ENCODE assay signal across 8 mouse cellular contexts in the genomic region with DNA sequence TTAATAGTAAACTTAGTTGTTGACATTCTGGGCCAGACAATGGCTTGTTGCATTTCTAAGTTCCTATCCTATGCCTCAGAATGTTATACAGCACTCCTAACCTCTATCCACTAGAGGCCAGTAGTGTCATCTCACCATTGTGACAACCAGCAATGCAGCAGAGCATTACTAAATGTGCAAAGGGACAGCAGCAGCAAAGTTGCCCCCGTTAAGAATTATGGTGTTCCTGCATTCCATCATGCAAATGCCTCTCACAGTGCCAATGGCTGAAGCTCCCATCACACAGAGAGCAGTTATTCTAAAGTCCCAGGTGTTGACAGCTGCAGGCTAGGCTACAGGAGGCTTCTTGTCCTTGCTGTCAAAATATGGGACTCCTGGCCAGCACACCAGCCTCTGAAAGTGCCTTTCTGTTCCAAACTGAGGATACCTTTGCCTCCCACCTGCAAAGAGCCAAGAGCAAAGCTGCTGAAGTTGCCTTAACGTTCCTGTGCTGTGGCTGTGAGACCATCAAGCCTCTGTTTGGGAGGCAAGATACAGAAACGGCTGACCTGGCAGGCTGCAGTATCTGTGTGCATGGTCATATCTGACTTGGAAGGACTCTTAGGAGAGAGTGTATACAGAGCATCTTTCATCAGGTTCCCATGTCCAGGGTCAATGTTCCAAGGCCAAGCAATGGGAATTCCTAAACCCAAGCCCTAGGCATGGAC.
A peak's percentile ranks its signal among the peaks of the same experiment; 100 is the strongest.
DNase-seq lines count a peak whose midpoint lies in the region; ATAC-seq and TF ChIP-seq lines count a peak whose summit lies in the region.

No protein-coding gene starts in this region.

- H3K9ac ChIP-seq in forebrain, embryonic 16.5 days (replicated peaks; ENCODE audit: low read depth, low read length): no peak overlapping the region
- H3K9ac ChIP-seq in MEL (ENCODE audit: control insufficient read depth, low read depth, low read length, poor library complexity, severe bottlenecking): no peak overlapping the region
- H3K9ac ChIP-seq in midbrain, embryonic 12.5 days (replicated peaks): no peak overlapping the region

- no peaks in the 10 kb centered on the region for H3K27me3 ChIP-seq in forebrain, embryonic 10.5 days (ENCODE audit: poor library complexity, severe bottlenecking)
- H3K27me3 ChIP-seq in forebrain, embryonic 16.5 days (replicated peaks; ENCODE audit: control insufficient read depth, insufficient read depth, low read length): no peaks in the 10 kb centered on the region
- peaks cover 2 to 4% of the 10 kb centered on the region in 2 experiments for H3K27me3 ChIP-seq in MEL (ENCODE audit: control insufficient read depth in 1 of 2, insufficient read depth in 2 of 2, low read length in 2 of 2)
- H3K27me3 ChIP-seq in midbrain, embryonic 12.5 days: no peaks in the 10 kb centered on the region

- WGBS in forebrain, embryonic 10.5 days: 55% methylated on average over 3 of the region's 3 CpGs
- WGBS in forebrain, embryonic 16.5 days: 42% methylated on average over 3 of the region's 3 CpGs
- WGBS in midbrain, embryonic 12.5 days: 48% methylated on average over 3 of the region's 3 CpGs

- H3K9me3 ChIP-seq in forebrain, embryonic 10.5 days: no peaks in the 10 kb centered on the region
- no peaks in the 10 kb centered on the region for H3K9me3 ChIP-seq in forebrain, embryonic 16.5 days (ENCODE audit: control insufficient read depth, low read length)
- no peaks in the 10 kb centered on the region for H3K9me3 ChIP-seq in MEL (replicated peaks; ENCODE audit: insufficient read depth, low read length)
- no peaks in the 10 kb centered on the region for H3K9me3 ChIP-seq in midbrain, embryonic 12.5 days

- H3K79me2 ChIP-seq in MEL (ENCODE audit: control insufficient read depth, insufficient read depth, low read length, poor library complexity): no peaks in the 10 kb centered on the region

- peaks cover 20% of the 10 kb centered on the region for H3K4me1 ChIP-seq in forebrain, embryonic 10.5 days
- peaks cover 10% of the 10 kb centered on the region for H3K4me1 ChIP-seq in forebrain, embryonic 16.5 days (replicated peaks; ENCODE audit: control insufficient read depth, insufficient read depth, low read length)
- H3K4me1 ChIP-seq in MEL (ENCODE audit: control insufficient read depth in 1 of 2, insufficient read depth in 2 of 2, low read length in 2 of 2): peaks cover 10 to 18% of the 10 kb centered on the region in 2 experiments
- peaks cover 12% of the 10 kb centered on the region for H3K4me1 ChIP-seq in midbrain, embryonic 12.5 days

- H3K27ac ChIP-seq in forebrain, embryonic 10.5 days: peak overlapping the region; percentile 65
- H3K27ac ChIP-seq in forebrain, embryonic 16.5 days (ENCODE audit: low read length): no peak overlapping the region
- peak overlapping the region; percentile 86 for H3K27ac ChIP-seq in MEL (ENCODE audit: control insufficient read depth, low read depth, low read length)
- peak overlapping the region; percentile 57 for H3K27ac ChIP-seq in midbrain, embryonic 12.5 days (replicated peaks)

- peak; percentile 84 for TF ChIP-seq RAD21 in MEL (IDR thresholded peaks at IDR 0.05; ENCODE audit: low read depth, low read length)

- TF ChIP-seq CTCF in MEL (IDR thresholded peaks at IDR 0.05 in 2 of 3, conservative IDR thresholded peaks at IDR 0.05 in 1 of 3; ENCODE audit: control insufficient read depth in 1 of 3, insufficient read depth in 1 of 3, low read depth in 2 of 3, low read length in 3 of 3, poor library complexity in 1 of 3, severe bottlenecking in 1 of 3): peak; percentile 49 to 82 (median 72)

- TF ChIP-seq POLR2A in MEL (IDR thresholded peaks at IDR 0.05; ENCODE audit: control insufficient read depth in 1 of 2, insufficient read depth in 1 of 2, low read depth in 1 of 2, low read length in 2 of 2, poor library complexity in 1 of 2): no peak

- ATAC-seq in forebrain, embryonic 16.5 days: no peak
- no peak for ATAC-seq in midbrain, embryonic 12.5 days (ENCODE audit: low FRiP score, low read depth)
- no peak for ATAC-seq in activated CD4-positive, CD25-positive, alpha-beta regulatory T cell, adult 4 months

- DNase-seq in forebrain, embryonic 10.5 days (ENCODE audit: extremely low spot score, low spot score): no peak
- DNase-seq in MEL (ENCODE audit: low read depth, low spot score): peak; percentile 75
- DNase-seq in embryo, embryonic 10 days (ENCODE audit: low spot score): peak; percentile 66
- peak; percentile 24 for DNase-seq in heart, postnatal 4 days
- no peak for DNase-seq in gastrocnemius, postnatal 36 days

- no peak overlapping the region for H3K4me2 ChIP-seq in forebrain, embryonic 16.5 days (ENCODE audit: low read length)
- H3K4me2 ChIP-seq in midbrain, embryonic 12.5 days (replicated peaks): no peak overlapping the region

- TF ChIP-seq EP300 in MEL (IDR thresholded peaks at IDR 0.05; ENCODE audit: low read depth in 1 of 2, low read length in 2 of 2): no peak

- H3K4me3 ChIP-seq in forebrain, embryonic 10.5 days: no peak overlapping the region
- H3K4me3 ChIP-seq in forebrain, embryonic 16.5 days (replicated peaks; ENCODE audit: low read length): no peak overlapping the region
- H3K4me3 ChIP-seq in MEL (ENCODE audit: control insufficient read depth in 1 of 2, insufficient read depth in 1 of 2, low read depth in 2 of 2, low read length in 2 of 2): peak overlapping the region in 1 of 2 experiments; percentile 33; a peak in 1 of 4 replicates
- H3K4me3 ChIP-seq in midbrain, embryonic 12.5 days: no peak overlapping the region

- H3K36me3 ChIP-seq in forebrain, embryonic 10.5 days (replicated peaks): no peaks in the 10 kb centered on the region
- H3K36me3 ChIP-seq in forebrain, embryonic 16.5 days (ENCODE audit: control insufficient read depth, insufficient read depth): no peaks in the 10 kb centered on the region
- H3K36me3 ChIP-seq in MEL (ENCODE audit: control insufficient read depth in 1 of 2, insufficient read depth in 2 of 2, low read length in 2 of 2): peaks cover 0 to 13% of the 10 kb centered on the region in 2 experiments; a peak in 2 of 4 replicates
- no peaks in the 10 kb centered on the region for H3K36me3 ChIP-seq in midbrain, embryonic 12.5 days

- intact Hi-C loops in gastrocnemius, postnatal 36 days (cut with DNase I): no loop called here

TF ChIP-seq in MEL, 35 proteins besides CTCF, POLR2A, EP300 and RAD21:
- no peak for TF ChIP-seq CHD2 (IDR thresholded peaks at IDR 0.05; ENCODE audit: low read length)
- TF ChIP-seq GABPA (IDR thresholded peaks at IDR 0.05; ENCODE audit: low read depth, low read length): 0 out of 2 replicates have a peak, but pooled peaks have one; percentile 32
- 0 out of 2 replicates have a peak, but pooled peaks have one; percentile 18 for TF ChIP-seq ETS1 (IDR thresholded peaks at IDR 0.05; ENCODE audit: low read depth, low read length)
- no peak for TF ChIP-seq BHLHE40 (IDR thresholded peaks at IDR 0.05; ENCODE audit: borderline replicate concordance, low read depth, low read length)
- 0 out of 2 replicates have a peak, but pooled peaks have one; percentile 29 for TF ChIP-seq MAX (IDR thresholded peaks at IDR 0.05; ENCODE audit: low read length)
- peak; percentile 39; the same call in 1 of the 2 replicates for TF ChIP-seq SIN3A (IDR thresholded peaks at IDR 0.05; ENCODE audit: low read length)
- TF ChIP-seq KAT2A (conservative IDR thresholded peaks at IDR 0.05; ENCODE audit: low read depth, low read length): no peak
- TF ChIP-seq ZC3H11A (IDR thresholded peaks at IDR 0.05; ENCODE audit: low read depth, low read length): peak; percentile 65
- peak; percentile 56; the same call in 1 of the 2 replicates for TF ChIP-seq TBP (IDR thresholded peaks at IDR 0.05; ENCODE audit: low read depth, low read length)
- peak; percentile 73 for TF ChIP-seq SMC3 (IDR thresholded peaks at IDR 0.05; ENCODE audit: low read depth, low read length)

Comparison
In these comparisons a context has a peak if more than half of its experiments do, and no peak if none do; other contexts are left out.
1. DNase-seq: peak in MEL (single experiment), embryo, embryonic 10 days (single experiment) and heart, postnatal 4 days (single experiment); none in forebrain, embryonic 10.5 days (single experiment) and gastrocnemius, postnatal 36 days (0 of 2).